Mouse (Mus musculus) gastrocnemius, postnatal 25 days (tissue): Measurements from ENCODE around the gene Ankrd63. TPM values are rescaled to one million over a fixed set of nuclear protein-coding genes. Genes with fewer than 3 reads are reported as not detected.

Experiments
- DNase-seq: peaks from one replicate; pipeline ENCODE4 v3.0.0; 2022
- total RNA-seq, 2 experiments: library from RNA; stranded (reverse); gene quantifications; 1 replicate in 1 of 2; 2 replicates in 1 of 2; pipeline ENCODE4 v1.2.3; 2021

Gene Ankrd63
- total RNA-seq, 2 experiments from 2014 or later = not detected

DNA sequence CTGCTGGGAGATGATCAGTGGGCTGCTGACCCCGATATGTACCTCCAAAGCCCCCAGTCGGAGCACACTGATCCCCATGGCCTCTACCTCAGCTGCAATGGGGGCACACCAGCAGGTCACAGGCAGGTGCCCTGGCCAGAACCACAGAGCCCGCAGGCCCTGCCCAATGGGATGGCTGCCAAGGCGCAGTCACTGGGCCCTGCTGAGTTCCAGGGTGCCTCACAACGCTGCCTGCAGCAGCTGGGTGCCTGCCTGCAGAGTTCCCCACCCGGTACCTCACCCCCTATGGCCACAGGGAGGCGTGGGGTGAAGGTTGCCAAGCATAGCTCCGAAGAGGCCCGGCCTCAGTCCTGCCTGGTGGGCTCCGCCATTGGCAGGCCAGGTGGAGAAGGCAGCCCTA, 13.9 kb downstream of the Ankrd63 start:
- DNase-seq = no peak

DNA sequence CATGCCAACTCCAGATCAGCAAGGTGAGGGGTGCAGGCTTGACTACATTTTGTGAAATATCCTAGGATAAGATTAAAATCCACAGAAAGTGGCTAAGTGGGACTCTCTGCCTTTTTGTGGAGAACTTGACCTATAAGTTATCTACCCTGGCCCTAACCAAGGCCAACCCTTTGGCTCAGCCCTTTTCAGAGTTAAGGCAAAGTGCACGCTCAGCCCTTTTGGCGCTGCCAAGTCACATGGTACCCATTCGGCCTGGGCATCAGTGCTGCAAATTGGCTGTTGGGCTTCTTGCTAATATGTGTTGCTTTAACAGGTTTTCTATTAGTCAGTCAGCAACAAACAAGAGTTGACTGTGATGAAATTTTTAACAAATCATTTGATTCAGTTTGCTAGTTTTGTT, 16.0 kb downstream of the Ankrd63 start:
- DNase-seq = no peak

DNA sequence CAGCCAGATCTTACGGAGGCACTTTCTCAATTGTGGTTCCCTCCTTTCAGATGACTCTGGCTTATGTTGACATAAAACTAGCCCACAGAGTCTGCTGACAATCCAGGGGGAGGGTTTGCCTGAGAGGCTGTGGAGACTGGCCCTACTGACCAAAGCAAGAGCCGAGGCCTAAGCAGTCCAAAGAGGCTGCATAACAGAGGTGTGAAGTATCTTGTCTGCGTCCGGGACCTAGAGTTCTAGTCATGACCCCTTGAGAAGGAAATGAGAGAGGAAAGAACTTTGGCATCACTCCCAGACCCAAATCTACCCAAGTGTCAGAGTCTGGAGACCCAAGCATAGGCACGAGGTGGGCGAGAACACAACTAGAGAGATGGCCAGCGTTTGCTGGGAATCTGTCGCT, 17.1 kb downstream of the Ankrd63 start:
- DNase-seq = no peak

DNA sequence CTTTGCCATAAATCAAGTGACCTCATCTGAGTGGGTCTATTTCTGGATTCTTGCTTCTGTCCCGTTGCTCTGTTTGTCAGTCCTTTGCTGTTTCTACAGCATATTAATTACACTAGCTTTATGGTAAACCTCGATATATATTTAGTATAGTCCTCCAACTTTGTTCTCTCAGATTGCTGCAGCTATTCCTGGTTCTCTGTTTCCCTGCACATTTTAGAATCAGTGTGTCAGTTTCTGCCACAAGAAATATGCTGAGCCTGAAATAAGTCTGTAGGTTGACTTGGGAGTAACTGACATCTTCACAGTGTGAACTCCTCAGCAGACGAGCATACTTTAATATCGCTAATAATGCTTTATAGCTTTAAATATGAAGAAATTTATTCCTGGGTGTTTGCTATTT, 18.7 kb downstream of the Ankrd63 start:
- DNase-seq = no peak

DNA sequence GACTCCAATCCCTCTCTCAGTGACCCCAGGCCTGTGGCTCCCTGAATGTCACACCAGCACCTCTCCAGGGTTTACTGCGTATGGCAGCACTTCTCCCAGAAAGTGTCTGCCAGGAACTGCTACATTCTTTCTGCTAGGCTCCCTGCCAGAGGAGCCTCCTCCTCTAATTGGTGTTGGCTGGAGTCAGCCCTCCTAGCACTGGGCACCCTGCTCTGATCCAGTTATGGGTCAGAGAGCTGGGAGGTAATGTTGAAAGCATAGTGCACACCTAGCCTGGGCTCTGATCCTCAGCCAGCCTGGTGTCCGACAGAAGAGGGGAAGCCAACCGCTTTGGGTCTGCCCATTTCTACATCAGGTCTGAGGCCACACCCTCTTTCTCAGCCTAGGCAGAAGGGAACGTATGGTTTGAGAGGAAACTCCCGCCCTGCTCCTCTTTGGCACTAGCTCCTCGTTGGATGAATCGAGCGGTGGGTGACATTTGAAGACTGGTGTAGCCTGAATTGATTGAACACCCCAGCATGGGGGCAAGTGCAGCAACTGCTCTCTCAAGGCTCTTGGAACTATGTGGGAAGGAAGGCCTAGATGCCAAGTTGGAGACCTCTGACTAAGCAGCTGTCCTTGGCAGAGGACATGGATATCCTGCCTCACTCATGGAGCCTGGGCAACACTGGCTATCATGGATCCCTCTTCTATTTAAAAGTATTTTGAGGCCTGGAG, 21.1 kb downstream of the Ankrd63 start:
- no peak for DNase-seq

DNA sequence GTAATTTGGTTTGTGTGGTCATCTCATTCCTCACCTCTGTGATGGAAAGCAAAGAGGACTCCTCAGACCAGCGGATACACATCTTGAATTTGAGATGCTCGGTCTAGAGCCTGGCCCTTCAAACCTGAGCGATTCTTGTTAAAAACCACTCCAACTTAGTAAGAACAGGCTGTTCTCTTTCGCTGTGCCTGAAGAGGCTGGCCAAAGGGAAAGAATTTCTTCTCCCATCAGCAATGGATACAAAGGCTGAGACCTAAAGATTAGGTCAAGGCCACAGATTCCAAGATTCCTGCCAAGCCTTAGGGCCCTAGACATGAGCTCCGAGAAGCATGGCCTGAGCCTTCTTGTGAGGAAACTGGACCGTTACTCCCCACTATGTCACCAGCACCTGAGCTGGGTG, 22.8 kb downstream of the Ankrd63 start:
- no peak for DNase-seq

DNA sequence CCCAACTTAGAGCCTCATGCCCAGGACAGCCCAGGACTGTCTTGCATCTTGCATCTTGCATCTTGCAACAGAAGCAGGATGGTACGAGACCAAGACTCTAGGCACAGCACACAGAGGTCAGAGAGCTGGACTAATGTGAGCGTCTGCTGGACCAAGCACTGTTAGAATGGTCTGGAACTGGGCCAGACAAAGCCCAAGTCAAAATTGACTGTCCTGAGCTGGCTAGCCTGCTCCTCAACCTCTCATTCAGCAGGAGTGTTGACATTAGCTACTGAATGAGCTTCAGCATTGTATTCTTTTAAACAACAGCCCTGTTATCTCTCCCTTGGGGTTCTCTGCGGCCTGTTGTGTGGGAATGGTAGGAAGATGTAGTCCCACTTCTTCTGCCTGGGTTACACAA, 24.2 kb downstream of the Ankrd63 start:
- DNase-seq = no peak

DNA sequence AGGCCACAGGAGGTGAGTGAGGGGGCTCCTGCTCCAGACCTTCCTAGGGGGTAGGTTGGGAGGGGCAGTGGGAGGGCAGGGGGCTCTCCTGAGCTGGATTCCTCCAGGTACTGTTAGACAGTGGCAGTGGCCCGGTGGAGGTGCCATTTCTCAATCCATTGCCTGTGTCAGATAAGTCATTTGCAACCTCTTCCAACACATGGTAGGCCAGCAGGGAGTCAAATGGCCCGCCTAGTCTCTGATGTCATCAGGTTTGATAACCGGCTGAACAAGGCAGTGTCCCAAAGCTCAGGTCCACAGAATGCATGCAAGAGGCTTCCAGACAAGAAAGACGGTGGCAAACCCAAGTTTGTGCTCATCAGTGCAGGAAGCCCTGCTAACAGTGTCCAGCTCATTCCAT, 25.9 kb downstream of the Ankrd63 start:
- DNase-seq = no peak

DNA sequence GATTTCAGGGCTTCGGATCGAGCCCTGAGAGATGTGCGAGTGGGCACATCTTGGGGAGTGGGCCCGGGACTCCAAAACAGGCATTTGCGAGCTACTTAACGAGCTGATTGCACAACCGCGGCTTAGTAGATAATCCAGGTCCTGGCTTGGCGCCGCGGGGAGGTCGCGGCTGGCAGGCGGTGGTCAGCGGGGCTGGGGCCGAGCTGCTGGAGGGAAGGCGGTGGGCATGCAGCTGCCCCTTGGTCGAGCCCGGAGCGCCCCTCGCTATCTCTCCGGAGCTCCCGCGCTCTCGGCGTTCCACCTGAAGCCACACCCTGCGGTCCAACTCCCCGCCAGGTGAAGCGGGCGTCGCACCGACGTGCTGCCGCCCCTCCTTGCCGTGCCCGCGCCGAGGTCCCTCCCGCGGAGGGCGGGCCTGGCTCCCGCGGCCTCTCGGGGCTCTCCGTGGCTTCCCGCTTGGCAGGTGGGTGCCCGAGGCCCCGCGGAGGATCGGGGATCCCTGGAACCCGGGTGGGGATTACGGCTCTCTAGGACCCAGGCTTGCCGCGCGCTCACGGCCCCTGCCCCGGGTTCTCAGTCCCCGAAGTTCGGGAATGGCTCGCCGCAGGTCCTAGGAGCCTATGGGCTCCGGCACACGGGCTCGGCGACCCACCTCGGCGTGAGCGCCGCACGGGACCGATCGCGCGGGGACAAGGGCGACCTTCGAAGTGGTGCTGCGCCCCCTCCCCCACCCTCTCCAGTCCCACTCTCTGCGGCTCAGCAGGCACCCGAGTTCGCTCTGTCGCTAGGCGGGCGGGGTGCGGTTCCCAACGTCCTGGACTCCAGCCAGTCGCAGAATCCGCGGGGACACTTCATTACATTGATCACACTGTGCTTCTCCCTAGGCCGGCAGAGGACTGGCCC, 26.7 kb downstream of the Ankrd63 start:
- DNase-seq = no peak

DNA sequence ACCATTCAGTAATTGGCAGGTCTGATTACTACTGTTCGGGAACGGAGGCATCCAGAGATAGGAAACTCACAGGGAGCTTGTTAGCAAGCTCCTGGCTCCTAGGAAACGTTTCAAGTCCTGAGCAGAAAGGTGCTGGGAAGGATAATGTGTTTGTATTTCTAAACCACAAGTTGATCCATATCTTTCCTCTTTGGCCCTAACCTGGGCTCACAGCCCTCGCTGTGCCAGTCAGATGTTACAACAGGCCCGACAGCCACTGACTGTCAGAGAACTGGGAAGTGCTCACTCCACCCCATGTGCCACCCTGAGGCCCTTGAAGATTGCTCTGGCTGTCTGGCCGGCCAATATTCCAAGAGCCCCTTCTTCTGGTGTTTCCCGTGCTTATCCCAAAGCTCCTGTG, 29.3 kb downstream of the Ankrd63 start:
- no peak for DNase-seq

DNA sequence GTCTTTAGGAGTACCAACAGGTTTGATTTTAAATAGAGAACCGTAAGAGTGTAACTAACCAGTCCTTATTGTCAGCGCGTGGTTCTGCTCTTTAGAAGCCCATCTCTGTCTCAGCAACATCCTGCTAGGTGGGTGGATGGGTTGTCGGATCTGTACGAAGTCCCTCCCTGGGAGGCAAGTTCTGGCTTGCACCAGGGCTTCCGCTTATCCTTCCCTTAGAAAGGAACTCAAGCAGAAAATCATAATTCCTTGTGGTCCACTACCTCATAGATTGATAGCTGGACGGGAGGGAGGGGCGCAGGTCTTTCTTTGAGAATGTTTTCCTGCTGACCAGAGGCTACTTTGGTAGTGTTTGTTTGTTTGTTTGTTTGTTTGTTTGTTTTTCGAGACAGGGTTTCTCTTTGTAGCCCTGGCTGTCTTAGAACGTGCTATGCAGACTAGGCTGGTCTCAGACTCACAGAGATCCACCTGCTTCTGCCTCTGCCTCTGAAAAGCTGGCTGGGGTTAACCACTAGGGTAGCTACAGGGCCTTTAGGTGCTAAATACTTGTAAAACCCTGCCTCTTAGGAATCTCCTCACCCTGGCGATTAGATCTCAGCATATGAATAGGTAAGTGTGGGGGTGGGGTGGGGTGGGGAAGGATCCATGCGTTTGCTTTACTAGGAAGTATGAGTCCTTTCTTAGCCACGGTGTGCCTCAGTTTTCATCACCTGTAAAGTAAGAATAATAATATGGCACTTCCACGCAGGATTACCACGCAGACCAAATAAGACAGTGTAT, 29.9 kb downstream of the Ankrd63 start:
- no peak for DNase-seq

DNA sequence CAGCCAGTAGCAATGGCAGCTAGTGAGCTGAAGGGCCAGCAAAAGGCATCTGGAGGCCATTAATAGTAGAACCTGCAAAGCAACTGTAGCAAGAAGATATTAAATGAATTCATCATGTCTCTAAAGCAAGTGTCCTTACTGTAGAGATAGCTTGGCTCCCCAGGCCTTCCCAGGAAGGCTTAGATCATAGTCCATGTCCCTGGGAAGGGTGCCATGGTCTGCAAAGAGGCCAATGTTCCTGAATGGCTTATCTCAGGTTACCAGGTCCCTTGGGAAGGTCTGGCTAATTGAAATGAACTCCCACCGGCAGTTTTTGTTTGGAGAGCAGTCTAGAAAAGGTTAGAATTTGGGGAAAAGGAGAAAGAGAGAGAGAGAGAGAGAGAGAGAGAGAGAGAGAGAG, 32.0 kb downstream of the Ankrd63 start:
- DNase-seq = no peak

DNA sequence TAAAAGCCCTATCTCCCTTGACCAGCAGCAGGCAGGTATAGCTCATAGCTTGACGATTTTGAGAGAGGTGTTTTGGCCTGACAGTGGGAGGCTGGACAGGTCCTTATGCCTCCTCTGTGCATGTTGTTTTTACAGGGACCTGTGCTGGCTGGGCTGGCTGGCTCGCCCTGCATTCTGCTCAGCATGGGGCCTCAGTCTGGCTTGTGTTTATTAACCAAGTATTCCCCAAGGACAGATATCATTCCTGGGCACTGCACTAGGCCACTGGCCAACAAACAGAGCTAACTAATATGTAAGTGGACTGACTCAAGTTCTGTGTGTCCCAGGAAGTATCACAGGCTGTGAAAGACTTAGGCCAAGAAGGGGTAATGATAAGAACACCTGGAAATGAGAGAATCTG, 34.0 kb downstream of the Ankrd63 start:
- DNase-seq = no peak

DNA sequence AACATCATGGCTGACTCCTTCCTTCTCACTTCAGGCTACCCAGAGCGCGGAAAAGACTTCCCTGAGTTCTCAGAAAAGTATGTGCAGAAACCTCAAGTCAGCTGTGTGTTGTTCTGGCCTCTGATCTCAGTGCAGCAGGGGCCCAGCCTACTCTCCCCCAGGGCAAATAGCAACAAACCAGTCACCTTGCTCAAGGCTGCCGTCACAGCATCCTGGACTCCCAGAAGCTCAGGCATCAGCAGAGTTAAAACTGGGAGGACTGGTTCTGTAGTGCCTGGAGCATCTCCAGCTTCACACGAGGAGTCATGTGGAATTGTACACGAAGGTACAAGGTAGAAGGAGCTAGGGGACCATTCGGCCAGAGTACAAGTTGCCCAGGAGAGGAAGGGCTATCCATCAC, 34.5 kb downstream of the Ankrd63 start:
- no peak for DNase-seq

DNA sequence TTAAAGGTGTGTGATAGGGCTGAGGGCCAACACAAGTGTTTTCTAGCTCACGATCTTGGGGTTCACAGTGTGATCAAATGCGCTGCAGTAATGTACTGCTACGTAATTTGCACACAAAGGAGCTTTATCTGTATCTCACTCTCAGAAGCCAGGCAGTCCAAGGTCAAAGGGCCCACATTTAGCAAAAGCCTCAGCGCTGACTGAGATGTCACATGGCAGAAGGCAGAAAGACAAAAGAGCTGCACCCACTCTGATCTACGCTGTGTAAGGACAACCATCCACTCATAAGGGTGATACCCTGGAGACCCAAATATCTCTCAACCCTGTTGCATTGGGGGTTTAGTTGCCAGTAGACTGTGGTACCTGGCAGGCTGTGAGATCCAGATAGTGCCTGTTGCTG, 36.6 kb downstream of the Ankrd63 start:
- no peak for DNase-seq

DNA sequence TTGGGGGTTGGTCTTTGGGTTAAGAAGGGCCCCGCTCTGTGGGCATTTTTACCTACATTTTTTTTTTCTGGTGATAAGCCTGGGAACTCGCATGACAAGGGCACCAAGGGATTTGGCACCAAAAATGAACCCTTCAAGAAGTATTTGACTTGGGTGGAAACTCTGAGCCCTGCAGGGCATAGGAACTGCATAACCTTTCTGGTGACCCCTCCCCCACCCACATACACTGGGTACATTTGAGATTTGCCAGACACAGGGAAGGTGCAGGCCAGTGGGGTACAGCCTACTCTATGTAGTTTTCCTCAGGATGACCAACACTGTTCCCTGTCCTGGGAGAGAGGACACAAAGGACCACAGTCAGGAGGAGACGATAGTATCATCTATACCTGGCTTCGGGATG, 38.1 kb downstream of the Ankrd63 start:
- DNase-seq = no peak

DNA sequence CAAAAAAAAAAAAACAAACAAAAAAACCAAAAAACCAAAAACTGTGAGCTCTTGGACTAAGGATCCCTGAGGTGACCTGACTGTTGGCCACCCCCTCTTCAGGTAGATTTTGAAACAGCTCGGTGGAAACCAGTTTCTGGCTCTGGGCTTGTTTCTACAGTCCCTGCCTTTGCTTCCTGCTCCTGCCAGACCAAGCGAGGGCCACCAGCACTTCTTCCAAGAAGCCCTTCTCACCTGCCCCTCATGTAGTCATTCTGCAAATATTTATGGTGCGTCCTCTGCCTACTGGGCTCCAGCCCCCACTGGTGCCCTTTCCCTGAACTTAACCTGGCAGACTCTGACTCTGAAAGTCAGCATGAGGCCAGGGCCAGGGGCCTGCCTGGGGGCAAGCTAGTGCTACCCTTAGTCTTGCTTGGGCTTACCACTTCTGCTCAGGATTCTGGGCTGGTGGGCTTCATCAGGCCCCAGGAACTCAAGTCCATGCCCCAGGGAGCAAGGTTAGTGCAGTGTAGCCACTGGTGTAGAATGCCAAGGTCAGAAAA, 38.7 kb downstream of the Ankrd63 start:
- no peak for DNase-seq

DNA sequence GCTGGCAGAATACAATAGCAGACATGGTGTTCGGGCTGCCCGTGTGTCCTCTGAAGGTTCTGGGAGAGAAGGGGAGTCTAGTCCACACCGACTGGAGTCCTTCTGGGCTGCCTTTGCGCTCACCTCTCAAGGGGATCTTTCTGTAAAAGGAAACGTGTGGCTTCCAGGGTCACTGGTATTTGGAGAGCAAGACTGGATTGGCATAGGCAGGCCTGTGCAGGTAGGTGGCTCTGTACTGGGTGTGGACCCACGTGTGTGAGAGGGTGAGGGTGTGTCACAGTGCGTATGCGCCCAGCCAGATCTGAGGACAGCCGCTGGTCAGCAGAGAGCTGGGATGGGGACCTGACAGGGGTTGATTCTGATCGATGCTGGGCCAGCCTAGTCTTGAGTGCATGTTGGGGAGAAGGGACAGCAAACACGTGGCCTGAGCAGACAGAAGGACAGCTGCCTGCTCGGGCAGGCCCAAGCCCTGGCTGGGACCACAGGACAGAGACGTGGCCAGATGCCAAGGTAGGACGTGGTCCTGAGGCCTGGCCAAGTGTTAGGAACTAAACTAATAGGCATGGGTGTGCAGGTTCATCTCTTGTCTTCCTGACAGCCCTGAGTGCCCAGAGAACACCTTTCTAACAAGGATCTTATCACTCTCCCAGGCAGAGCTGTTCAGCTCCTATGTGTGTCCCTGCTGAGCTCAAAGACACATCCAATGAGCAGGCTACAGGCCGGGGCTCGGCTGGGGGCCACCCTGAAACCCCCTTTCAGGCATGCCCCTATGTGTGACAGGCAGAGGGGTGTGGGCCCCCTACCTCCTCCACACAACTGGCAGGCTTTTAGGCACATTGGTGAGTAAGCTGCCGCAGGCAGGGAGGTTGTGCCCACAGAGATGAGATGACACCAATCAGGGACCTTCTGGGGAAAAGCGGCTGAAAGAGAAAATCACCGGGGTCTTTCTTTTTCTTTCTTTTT, 39.7 kb downstream of the Ankrd63 start:
- DNase-seq = no peak

DNA sequence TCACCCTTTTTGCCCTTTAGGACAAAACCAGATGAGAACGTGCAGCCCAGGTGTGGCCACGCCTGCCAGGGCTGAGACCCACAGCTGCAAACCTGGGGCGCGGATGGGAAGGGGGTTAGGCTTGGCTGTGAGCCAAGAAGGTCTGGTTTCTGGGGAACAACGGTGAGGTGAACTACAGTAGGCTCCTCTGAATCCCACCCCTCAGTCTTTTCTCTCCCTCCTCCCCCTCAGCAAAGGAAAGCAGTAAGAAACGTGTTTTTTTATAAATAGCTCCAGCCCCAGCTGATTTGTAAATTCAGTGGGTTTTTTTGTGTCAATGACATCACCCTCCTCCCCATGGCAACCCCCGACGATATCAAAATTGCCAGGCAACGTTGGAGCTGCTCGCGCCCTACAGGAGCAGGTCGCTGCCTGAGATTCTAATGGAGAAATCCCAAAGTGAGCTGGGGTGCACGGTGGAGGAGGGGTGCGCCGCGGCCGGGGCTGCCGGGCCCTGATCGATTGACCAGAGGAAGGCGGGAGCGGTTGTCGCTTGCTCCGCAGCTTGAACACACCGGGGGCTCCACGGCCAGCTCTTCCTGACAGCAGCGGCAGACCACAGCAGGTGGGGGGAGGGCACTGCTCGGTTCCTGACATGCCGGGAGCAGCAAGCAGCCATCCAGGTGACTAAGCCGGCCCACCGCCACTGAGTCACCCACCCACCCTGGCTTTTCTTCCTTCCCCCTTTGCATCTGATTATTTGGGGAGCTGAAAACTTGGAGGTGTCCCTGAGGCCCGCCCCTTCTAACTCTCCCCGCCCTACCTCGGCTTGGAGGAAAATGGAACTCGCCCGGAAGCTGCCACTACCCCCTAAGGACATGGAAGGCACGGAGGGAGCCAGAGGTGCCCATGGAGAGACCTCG, 40.6 kb downstream of the Ankrd63 start, which contains the start of gene Pak6:
Gene Pak6, plus strand, starts transcription at position 402 of the 902 bp plus-strand sequence.
- no peak for DNase-seq

DNA sequence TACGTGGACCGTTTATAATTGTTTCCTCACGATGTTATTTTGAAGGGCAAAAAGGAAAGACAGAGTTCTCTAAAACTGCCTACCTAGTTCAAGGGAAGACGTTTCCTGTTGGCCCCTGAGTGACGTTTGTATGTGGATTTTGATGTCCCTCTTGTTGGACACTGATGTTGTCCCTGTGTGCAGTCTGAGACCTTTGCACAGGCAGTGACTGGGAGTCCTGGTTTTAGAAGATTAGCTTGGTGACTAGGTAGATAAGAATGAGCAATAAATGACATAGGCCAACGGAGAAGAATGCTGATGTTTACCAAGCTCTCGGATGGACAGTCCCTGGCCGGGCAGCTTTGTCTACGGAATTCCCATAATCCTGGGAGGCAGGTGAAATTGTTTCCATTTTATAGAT, 41.9 kb downstream of the Ankrd63 start:
- no peak for DNase-seq
